Mouse (Mus musculus): Measurements from ENCODE around the gene Aicda. TPM values are rescaled to one million over a fixed set of nuclear protein-coding genes. Genes with fewer than 3 reads are reported as not detected.
"Not testable (repeated sequence)": the region's sequence is repeated elsewhere in the genome, so short reads cannot be mapped to it uniquely, and the experiment has no call there.

Aicda gene
- polyA plus RNA-seq, 1 experiment: not detected

DNA sequence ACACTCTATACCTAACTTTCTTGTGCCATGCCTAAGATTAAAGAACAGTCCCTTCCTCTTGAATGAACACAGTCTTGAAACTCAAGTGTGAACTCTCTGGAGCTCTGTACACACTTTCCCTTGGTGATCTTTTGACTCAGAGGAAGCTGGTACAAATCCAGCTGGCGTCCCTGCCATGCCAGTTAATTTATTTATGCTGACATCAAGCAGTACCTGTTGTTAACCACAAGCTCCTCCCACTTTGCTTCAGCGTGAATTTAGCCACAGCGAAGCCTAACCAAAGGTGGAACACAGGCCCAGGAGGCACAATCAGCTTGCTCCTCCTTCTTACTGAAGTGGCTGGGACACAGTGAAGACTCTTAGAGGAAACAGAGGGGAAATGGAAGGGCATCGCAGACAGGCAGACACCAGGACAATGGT is 20.7 kb upstream of the Aicda start:
- no peak for TF ChIP-seq CTCF (IDR thresholded peaks at IDR 0.05; ENCODE audit: control insufficient read depth, insufficient read depth, insufficient replicate concordance, low read depth, low read length)
- TF ChIP-seq POLR2A (IDR thresholded peaks at IDR 0.05; ENCODE audit: control insufficient read depth, low read depth, low read length): no peak
- Histone ChIP-seq H3K36me3 (ENCODE audit: control insufficient read depth, insufficient read depth, low read length) (no peaks in the 10 kb centered on the region), H3K4me1 (ENCODE audit: control insufficient read depth, insufficient read depth, low read length) (peaks cover 6% of the 10 kb centered on the region), H3K27ac (ENCODE audit: control insufficient read depth, insufficient read depth, low read depth, low read length) (no peak overlapping the region), H3K4me3 (ENCODE audit: control insufficient read depth, low read depth, low read length) (no peak overlapping the region), H3K27me3 (ENCODE audit: control insufficient read depth, insufficient read depth, low read length) (no peaks in the 10 kb centered on the region)

DNA sequence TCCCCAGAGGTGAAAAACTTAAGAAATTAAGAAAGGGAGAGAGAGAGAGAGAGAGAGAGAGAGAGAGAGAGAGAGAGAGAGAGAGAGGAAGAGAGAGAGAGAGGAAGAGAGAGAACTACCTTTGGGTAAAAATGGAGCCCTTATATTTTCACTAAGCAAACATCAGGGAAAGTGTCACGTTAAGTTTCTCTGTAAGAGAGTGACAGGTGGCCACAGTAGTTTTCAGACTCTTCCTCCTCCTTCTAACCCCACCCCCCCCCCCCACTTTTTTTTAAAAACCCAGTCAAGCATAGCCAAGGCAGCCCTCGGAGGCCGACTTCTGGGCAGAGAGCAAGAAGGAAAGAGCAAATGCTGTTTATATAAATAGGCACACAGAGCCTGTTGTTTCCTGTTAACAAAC is 19.6 kb upstream of the Aicda start:
- peaks cover 6% of the 10 kb centered on the region for H3K4me1 ChIP-seq (ENCODE audit: control insufficient read depth, insufficient read depth, low read length)
- H3K27ac ChIP-seq (ENCODE audit: control insufficient read depth, insufficient read depth, low read depth, low read length): no peak overlapping the region
- TF ChIP-seq CTCF (IDR thresholded peaks at IDR 0.05; ENCODE audit: control insufficient read depth, insufficient read depth, insufficient replicate concordance, low read depth, low read length): no peak
- TF ChIP-seq POLR2A (IDR thresholded peaks at IDR 0.05; ENCODE audit: control insufficient read depth, low read depth, low read length): no peak
- H3K36me3 ChIP-seq (ENCODE audit: control insufficient read depth, insufficient read depth, low read length): no peaks in the 10 kb centered on the region
- H3K4me3 ChIP-seq (ENCODE audit: control insufficient read depth, low read depth, low read length): no peak overlapping the region
- H3K27me3 ChIP-seq (ENCODE audit: control insufficient read depth, insufficient read depth, low read length): no peaks in the 10 kb centered on the region

DNA sequence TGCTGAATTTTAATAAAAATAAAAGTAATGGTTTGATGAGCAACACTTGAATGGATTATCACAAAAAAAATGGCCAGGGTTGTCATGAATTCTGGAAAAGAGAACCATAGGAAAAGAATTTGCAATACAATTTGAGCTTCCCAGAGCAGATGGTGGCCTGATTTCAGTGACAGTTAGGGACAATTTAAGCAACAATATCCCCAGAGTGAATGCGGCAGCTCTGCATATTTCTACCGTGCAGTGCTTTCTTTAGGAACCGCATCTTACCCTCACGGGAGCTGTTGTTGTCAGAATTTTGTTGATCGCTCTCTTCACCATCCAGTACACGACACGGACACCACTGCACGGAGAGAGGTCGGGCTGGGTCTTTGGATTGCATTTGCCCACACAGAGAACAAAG is 14.0 kb upstream of the Aicda start:
- no peak overlapping the region for H3K27ac ChIP-seq (ENCODE audit: control insufficient read depth, insufficient read depth, low read depth, low read length)
- no peaks in the 10 kb centered on the region for H3K36me3 ChIP-seq (ENCODE audit: control insufficient read depth, insufficient read depth, low read length)
- no peak for TF ChIP-seq CTCF (IDR thresholded peaks at IDR 0.05; ENCODE audit: control insufficient read depth, insufficient read depth, insufficient replicate concordance, low read depth, low read length)
- TF ChIP-seq POLR2A (IDR thresholded peaks at IDR 0.05; ENCODE audit: control insufficient read depth, low read depth, low read length): no peak
- no peaks in the 10 kb centered on the region for H3K27me3 ChIP-seq (ENCODE audit: control insufficient read depth, insufficient read depth, low read length)
- H3K4me1 ChIP-seq (ENCODE audit: control insufficient read depth, insufficient read depth, low read length): peaks cover 3% of the 10 kb centered on the region; the same call in 1 of the 2 replicates
- no peak overlapping the region for H3K4me3 ChIP-seq (ENCODE audit: control insufficient read depth, low read depth, low read length)

DNA sequence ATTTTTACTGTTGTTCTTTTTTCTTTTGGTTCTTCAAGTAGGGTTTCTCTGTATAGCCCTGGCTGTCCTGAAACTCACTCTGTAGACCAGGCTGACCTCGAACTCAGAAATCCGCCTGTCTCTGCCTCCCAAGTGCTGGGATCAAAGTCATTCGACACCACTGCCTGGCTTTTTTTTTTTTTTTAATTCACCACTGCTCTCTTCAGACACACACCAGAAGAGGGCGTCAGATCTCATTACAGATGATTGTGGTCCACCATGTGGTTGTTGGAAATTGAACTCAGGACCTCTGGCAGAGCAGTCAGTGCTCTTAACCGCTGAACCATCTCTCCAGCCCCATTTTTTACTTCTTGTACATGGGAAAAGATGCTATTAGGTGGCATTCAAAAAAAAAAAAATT is 11.1 kb upstream of the Aicda start:
- H3K4me3 ChIP-seq (ENCODE audit: control insufficient read depth, low read depth, low read length); H3K27me3 ChIP-seq (ENCODE audit: control insufficient read depth, insufficient read depth, low read length); H3K36me3 ChIP-seq (ENCODE audit: control insufficient read depth, insufficient read depth, low read length): not testable (repeated sequence)

DNA sequence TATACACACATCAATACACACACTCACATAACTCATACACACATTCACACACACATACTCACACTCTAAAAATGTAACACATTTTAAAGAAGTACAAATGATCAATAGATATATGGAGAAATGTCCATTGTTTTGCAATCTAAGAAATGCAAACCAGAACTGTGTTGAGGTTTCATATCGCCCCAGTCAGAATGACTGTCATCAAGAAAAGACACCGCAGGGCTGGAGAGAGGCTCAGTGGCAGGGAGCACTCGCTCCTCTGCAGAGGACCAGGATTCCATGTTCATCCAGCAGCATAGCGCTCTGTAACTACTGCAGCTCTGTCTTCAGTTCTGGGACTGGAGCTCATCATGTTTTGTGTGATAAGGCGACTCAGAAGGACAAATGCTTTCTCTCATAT is 10.0 kb upstream of the Aicda start:
- TF ChIP-seq POLR2A (IDR thresholded peaks at IDR 0.05; ENCODE audit: control insufficient read depth, low read depth, low read length): no peak
- TF ChIP-seq CTCF (IDR thresholded peaks at IDR 0.05; ENCODE audit: control insufficient read depth, insufficient read depth, insufficient replicate concordance, low read depth, low read length): no peak
- Histone ChIP-seq H3K27me3 (ENCODE audit: control insufficient read depth, insufficient read depth, low read length) (no peaks in the 10 kb centered on the region), H3K4me1 (ENCODE audit: control insufficient read depth, insufficient read depth, low read length) (peaks cover 2% of the 10 kb centered on the region; the same call in 1 of the 2 replicates), H3K36me3 (ENCODE audit: control insufficient read depth, insufficient read depth, low read length) (no peaks in the 10 kb centered on the region), H3K4me3 (ENCODE audit: control insufficient read depth, low read depth, low read length) (no peak overlapping the region), H3K27ac (ENCODE audit: control insufficient read depth, insufficient read depth, low read depth, low read length) (no peak overlapping the region)

More for the DNA sequence above, 11.1 kb upstream of the Aicda start:
- not testable (repeated sequence) for H3K4me1 ChIP-seq (ENCODE audit: control insufficient read depth, insufficient read depth, low read length); H3K27ac ChIP-seq (ENCODE audit: control insufficient read depth, insufficient read depth, low read depth, low read length)

DNA sequence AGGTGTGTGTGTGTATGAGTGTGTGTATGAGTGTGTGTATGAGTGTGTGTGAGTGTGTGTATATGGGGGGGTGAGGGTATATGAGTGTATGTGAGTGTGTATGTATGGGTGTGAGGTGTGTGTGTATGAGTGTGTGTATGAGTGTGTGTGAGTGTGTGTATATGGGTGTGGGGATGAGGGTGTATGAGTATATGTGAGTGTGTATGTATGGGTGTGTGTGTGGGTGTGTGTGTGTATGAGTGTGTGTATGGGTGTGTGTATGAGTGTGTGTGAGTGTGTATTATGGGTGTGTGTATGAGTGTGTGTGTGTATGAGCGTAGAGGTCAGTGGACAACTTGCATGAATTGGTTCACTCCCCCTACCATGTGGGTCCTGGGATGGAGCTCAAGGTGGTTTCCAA is 8.9 kb upstream of the Aicda start:
- no peaks in the 10 kb centered on the region for H3K27me3 ChIP-seq (ENCODE audit: control insufficient read depth, insufficient read depth, low read length)
- no peak overlapping the region for H3K27ac ChIP-seq (ENCODE audit: control insufficient read depth, insufficient read depth, low read depth, low read length)
- H3K36me3 ChIP-seq (ENCODE audit: control insufficient read depth, insufficient read depth, low read length): no peaks in the 10 kb centered on the region
- TF ChIP-seq POLR2A (IDR thresholded peaks at IDR 0.05; ENCODE audit: control insufficient read depth, low read depth, low read length): no peak
- no peak for TF ChIP-seq CTCF (IDR thresholded peaks at IDR 0.05; ENCODE audit: control insufficient read depth, insufficient read depth, insufficient replicate concordance, low read depth, low read length)
- H3K4me1 ChIP-seq (ENCODE audit: control insufficient read depth, insufficient read depth, low read length): peaks cover 2% of the 10 kb centered on the region; the same call in 1 of the 2 replicates
- H3K4me3 ChIP-seq (ENCODE audit: control insufficient read depth, low read depth, low read length): no peak overlapping the region

DNA sequence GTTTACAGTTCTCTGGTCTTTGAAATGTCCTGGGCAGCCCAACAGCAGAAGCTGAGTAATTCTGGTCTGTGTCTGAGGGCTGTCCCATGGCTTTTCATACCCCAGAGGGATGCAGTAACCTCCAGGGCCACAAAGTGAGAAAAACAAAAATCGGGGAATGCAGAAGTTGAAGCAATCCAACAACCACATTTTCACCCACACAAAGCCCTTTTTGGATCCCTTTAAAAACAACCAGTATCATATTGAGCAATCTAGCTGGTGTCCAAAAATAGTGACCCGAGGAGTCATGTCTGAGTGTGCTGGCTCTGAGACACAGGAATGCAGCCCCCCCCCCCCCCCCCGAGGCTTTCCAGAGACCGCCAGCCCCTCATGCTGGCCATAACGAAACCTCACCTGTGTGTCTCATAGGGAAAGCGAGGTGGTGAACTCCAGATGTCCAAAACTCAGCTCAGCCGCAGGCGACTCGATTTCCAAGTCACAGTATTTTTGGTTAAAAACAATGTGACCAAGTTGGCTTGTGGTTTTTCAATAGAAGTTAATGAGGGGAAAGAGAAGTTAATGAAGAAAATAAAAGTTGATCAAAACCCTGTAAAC is 8.2 kb upstream of the Aicda start:
- H3K36me3 ChIP-seq (ENCODE audit: control insufficient read depth, insufficient read depth, low read length): no peaks in the 10 kb centered on the region
- no peak overlapping the region for H3K27ac ChIP-seq (ENCODE audit: control insufficient read depth, insufficient read depth, low read depth, low read length)
- no peak overlapping the region for H3K4me3 ChIP-seq (ENCODE audit: control insufficient read depth, low read depth, low read length)
- no peak for TF ChIP-seq POLR2A (IDR thresholded peaks at IDR 0.05; ENCODE audit: control insufficient read depth, low read depth, low read length)
- TF ChIP-seq CTCF (IDR thresholded peaks at IDR 0.05; ENCODE audit: control insufficient read depth, insufficient read depth, insufficient replicate concordance, low read depth, low read length): no peak
- no peaks in the 10 kb centered on the region for H3K27me3 ChIP-seq (ENCODE audit: control insufficient read depth, insufficient read depth, low read length)
- H3K4me1 ChIP-seq (ENCODE audit: control insufficient read depth, insufficient read depth, low read length): peaks cover 2% of the 10 kb centered on the region; the same call in 1 of the 2 replicates

DNA sequence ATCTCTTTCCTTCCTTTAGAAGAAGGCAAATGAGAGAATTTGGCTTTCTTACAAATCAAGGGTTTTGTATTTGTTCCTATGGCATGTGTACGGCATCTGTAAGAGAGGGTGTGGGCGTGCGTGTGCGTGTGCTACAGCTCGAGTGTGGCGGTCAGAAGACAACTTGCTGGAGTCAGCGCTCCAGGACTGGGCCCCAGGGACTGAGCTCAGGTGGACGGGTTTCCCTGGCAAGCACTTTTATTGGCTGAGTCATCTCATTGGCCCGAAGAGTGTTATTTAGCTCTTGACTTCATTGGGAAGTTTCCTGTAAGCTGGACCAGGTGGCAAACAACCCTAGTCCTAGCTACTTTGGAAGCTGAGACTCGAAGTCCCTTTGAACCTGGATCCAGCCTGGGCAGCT is 7.7 kb upstream of the Aicda start:
- Histone ChIP-seq H3K4me3 (ENCODE audit: control insufficient read depth, low read depth, low read length) (no peak overlapping the region; the same call in 1 of the 2 replicates), H3K4me1 (ENCODE audit: control insufficient read depth, insufficient read depth, low read length) (peaks cover 2% of the 10 kb centered on the region; the same call in 1 of the 2 replicates), H3K27me3 (ENCODE audit: control insufficient read depth, insufficient read depth, low read length) (no peaks in the 10 kb centered on the region), H3K36me3 (ENCODE audit: control insufficient read depth, insufficient read depth, low read length) (no peaks in the 10 kb centered on the region), H3K27ac (ENCODE audit: control insufficient read depth, insufficient read depth, low read depth, low read length) (no peak overlapping the region)
- TF ChIP-seq CTCF (IDR thresholded peaks at IDR 0.05; ENCODE audit: control insufficient read depth, insufficient read depth, insufficient replicate concordance, low read depth, low read length): no peak
- TF ChIP-seq POLR2A (IDR thresholded peaks at IDR 0.05; ENCODE audit: control insufficient read depth, low read depth, low read length): no peak

All from testis, adult 2 months (tissue).